Mouse (Mus musculus): ENCODE results near the gene Cul4b. TPM values are rescaled to one million over a fixed set of nuclear protein-coding genes. Genes with fewer than 3 reads are reported as not detected.
"Not testable (repeated sequence)": the region's sequence is repeated elsewhere in the genome, so short reads cannot be mapped to it uniquely, and the experiment has no call there.

Cul4b gene
- polyA plus RNA-seq, 1 experiment from 2014 or later = 11.4 TPM

DNA sequence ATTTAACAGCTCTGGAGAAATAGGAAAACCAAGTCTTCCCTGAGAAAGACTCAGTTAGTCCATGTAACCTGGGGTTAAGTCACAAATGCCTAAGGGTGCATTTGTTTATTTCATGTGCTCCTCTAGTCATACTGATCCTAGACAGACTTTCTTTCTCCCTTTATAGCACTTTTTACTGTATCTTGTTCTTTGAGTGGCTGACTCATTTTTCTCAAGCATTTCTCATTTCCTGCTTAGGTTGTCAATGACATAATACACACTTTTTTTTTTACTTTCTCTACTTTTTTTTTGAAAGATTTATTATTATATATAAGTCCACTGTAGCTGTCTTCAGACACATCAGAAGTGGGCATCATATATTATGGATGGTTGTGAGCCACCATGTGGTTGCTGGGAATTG, 22.7 kb downstream of the Cul4b start:
- no peak for ATAC-seq
- DNase-seq (ENCODE audit: low spot score) = no peak
- TF ChIP-seq CTCF (IDR thresholded peaks at IDR 0.05) (no peak), EP300 (IDR thresholded peaks at IDR 0.05) (no peak)
- no peak overlapping the region for H3K9ac ChIP-seq (replicated peaks; ENCODE audit: low read depth)
- no peaks in the 10 kb centered on the region for H3K4me1 ChIP-seq (ENCODE audit: insufficient read depth, low read depth, low read length)
- H3K36me3 ChIP-seq (ENCODE audit: insufficient read depth, low read length) = no peaks in the 10 kb centered on the region
- H3K27ac ChIP-seq (ENCODE audit: low read length) = no peak overlapping the region
- no peaks in the 10 kb centered on the region for H3K27me3 ChIP-seq (replicated peaks; ENCODE audit: insufficient read depth, low read length)
- H3K4me3 ChIP-seq (ENCODE audit: low read depth, low read length) = no peak overlapping the region
- H3K4me2 ChIP-seq (replicated peaks; ENCODE audit: low read depth, low read length) = no peak overlapping the region
- H3K9me3 ChIP-seq (ENCODE audit: low read length) = no peaks in the 10 kb centered on the region

DNA sequence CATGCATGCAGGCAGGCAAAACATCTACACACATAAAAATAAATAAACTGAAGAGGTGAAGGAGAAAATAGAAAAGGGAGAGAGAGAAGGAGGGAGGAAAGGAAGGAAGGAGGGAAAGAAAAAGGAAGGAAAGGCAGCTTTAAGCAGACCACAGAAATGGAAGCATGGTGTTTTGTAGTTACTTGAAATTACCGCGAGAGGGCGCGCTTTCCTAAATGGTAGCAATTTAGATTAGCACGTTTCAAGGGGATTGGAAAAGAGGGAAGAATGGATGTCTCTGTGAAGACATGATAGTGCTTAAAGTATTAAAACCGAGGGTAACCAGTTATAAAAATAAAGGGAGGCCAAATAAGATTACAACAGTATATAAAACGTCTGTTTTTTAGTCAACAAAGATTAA, 61.4 kb downstream of the Cul4b start:
- Histone ChIP-seq H3K27me3 (replicated peaks; ENCODE audit: insufficient read depth, low read length) (no peaks in the 10 kb centered on the region), H3K4me3 (ENCODE audit: low read depth, low read length) (no peak overlapping the region), H3K36me3 (ENCODE audit: insufficient read depth, low read length) (no peaks in the 10 kb centered on the region), H3K9ac (replicated peaks; ENCODE audit: low read depth) (no peak overlapping the region), H3K9me3 (ENCODE audit: low read length) (no peaks in the 10 kb centered on the region), H3K4me2 (replicated peaks; ENCODE audit: low read depth, low read length) (no peak overlapping the region), H3K27ac (ENCODE audit: low read length) (no peak overlapping the region), H3K4me1 (ENCODE audit: insufficient read depth, low read depth, low read length) (no peaks in the 10 kb centered on the region)
- WGBS = 2% methylated on average over 7 of the region's 7 CpGs
- no peak for ATAC-seq
- peak; percentile 72 for TF ChIP-seq CTCF (IDR thresholded peaks at IDR 0.05)
- TF ChIP-seq EP300 (IDR thresholded peaks at IDR 0.05) = no peak
- peak; percentile 49 for DNase-seq (ENCODE audit: low spot score)

DNA sequence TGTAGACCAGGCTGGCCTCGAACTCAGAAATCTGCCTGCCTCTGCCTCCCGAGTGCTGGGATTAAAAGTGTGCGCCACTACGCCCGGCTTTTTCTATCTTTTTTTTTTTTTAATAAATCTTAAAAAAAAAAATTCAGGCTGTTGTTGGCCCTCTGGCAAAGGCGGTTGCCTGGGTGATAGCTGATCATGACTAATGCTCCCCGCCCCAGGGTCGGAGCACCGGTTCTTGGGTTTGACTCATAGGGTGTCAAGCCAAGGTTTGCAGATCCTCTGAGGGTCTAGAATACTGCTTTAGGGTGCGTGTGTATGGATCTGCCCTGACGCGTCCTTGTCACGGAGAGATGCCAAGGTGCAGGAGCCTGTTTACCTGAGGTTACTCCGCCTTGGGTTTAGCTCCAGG, 71.2 kb downstream of the Cul4b start:
- Histone ChIP-seq H3K27me3 (replicated peaks; ENCODE audit: insufficient read depth, low read length) (no peaks in the 10 kb centered on the region), H3K4me2 (replicated peaks; ENCODE audit: low read depth, low read length) (no peak overlapping the region), H3K9ac (replicated peaks; ENCODE audit: low read depth) (no peak overlapping the region), H3K36me3 (ENCODE audit: insufficient read depth, low read length) (no peaks in the 10 kb centered on the region), H3K27ac (ENCODE audit: low read length) (no peak overlapping the region), H3K4me3 (ENCODE audit: low read depth, low read length) (no peak overlapping the region), H3K9me3 (ENCODE audit: low read length) (no peaks in the 10 kb centered on the region), H3K4me1 (ENCODE audit: insufficient read depth, low read depth, low read length) (no peaks in the 10 kb centered on the region)
- DNase-seq (ENCODE audit: low spot score) (no peak), ATAC-seq (no peak)
- TF ChIP-seq CTCF (IDR thresholded peaks at IDR 0.05) = no peak
- WGBS = 88% methylated on average over 12 of the region's 14 CpGs

DNA sequence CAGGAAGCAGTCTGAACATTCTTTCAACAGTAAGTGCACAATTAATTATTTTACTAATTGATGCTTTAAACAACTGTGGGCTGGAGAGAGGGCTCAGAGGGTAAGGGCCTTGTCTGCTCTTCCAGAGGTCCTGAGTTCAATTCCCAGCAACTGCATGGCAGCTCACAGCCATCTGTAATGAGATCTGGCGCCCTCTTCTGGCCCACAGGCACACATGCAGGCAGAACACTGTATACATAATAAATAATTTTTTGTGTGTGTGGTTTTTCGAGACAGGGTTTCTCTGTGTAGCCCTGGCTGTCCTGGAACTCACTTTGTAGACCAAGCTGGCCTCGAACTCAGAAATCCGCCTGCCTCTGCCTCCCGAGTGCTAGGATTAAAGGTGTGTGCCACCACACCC, 73.8 kb downstream of the Cul4b start:
- H3K9me3 ChIP-seq (ENCODE audit: low read length); H3K36me3 ChIP-seq (ENCODE audit: insufficient read depth, low read length); H3K4me1 ChIP-seq (ENCODE audit: insufficient read depth, low read depth, low read length); H3K4me3 ChIP-seq (ENCODE audit: low read depth, low read length); ATAC-seq; H3K9ac ChIP-seq (replicated peaks; ENCODE audit: low read depth); H3K4me2 ChIP-seq (replicated peaks; ENCODE audit: low read depth, low read length); H3K27me3 ChIP-seq (replicated peaks; ENCODE audit: insufficient read depth, low read length); H3K27ac ChIP-seq (ENCODE audit: low read length); DNase-seq (ENCODE audit: low spot score): not testable (repeated sequence)
- WGBS = 72% methylated on average over 5 of the region's 5 CpGs

DNA sequence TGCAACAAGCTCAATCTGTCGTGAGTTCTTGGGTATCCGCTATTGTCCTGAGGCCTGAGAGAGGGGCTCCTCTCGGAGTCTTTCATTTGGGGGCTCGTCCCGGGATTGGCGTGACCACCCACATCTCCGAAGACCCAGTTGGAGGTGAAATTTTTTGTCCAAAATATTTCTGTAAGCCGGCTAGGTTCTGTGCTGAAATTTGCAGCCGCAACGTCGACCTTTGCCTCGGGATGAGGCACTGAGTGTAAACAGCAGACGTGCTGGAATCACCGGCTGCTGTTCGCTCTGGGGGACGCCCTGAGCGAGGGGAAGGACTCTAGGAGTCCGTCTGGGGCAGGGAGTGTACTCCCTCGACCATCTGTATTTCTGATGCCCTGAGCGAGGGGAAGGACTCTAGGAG, 90.5 kb downstream of the Cul4b start:
- not testable (repeated sequence) for H3K36me3 ChIP-seq (ENCODE audit: insufficient read depth, low read length); H3K4me2 ChIP-seq (replicated peaks; ENCODE audit: low read depth, low read length); H3K9me3 ChIP-seq (ENCODE audit: low read length); H3K9ac ChIP-seq (replicated peaks; ENCODE audit: low read depth); H3K27ac ChIP-seq (ENCODE audit: low read length); H3K4me3 ChIP-seq (ENCODE audit: low read depth, low read length); H3K27me3 ChIP-seq (replicated peaks; ENCODE audit: insufficient read depth, low read length); ATAC-seq; DNase-seq (ENCODE audit: low spot score); H3K4me1 ChIP-seq (ENCODE audit: insufficient read depth, low read depth, low read length)
- 26% methylated on average over 15 of the region's 20 CpGs for WGBS

Other genes starting within 250 kb of the Cul4b start
- gene Lamp2, start 119.7 kb downstream of the Cul4b start, polyA plus RNA-seq (2015; fragmentation: Nextera tagmentation; extraction: Ambion mirVana) = 243 and 250 TPM in 2 replicates
- gene Mcts1, start 24.4 kb upstream of the Cul4b start, polyA plus RNA-seq (2015; fragmentation: Nextera tagmentation; extraction: Ambion mirVana) = 80.1 and 81.4 TPM in 2 replicates
- 59.0 and 70.6 TPM in 2 replicates for gene C1galt1c1, start 58.9 kb upstream of the Cul4b start, polyA plus RNA-seq (2015; fragmentation: Nextera tagmentation; extraction: Ambion mirVana)
- gene 6030498E09Rik, start 196.5 kb upstream of the Cul4b start, polyA plus RNA-seq (2015; fragmentation: Nextera tagmentation; extraction: Ambion mirVana) = not detected in 2 replicates